Mouse (Mus musculus): Measurements from ENCODE around the gene Trex2.

The Trex2 gene

DNA sequence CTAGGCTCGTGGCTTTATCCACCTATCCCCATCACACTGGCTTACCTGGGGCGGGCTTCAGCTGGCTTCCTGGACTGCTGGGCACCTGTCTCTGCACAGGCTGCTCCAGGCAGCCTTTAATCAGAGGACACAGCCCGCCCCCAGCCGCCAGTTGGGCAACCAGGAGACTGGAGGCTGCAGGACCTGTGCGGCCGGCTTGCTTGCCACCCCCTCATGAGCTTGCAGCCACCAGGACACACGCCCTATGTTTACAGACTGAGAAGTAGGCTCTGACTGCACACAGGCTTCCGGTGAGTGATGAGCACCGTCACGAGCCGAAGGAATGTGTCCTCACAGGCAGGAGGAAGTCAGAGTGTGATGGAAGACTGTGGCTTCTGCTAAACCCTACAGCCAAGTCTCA lies at the start of gene Trex2:
Gene Trex2 (minus strand): TSS at position 93 of the 400 bp plus-strand sequence.
- DNase-seq = no peak

DNA sequence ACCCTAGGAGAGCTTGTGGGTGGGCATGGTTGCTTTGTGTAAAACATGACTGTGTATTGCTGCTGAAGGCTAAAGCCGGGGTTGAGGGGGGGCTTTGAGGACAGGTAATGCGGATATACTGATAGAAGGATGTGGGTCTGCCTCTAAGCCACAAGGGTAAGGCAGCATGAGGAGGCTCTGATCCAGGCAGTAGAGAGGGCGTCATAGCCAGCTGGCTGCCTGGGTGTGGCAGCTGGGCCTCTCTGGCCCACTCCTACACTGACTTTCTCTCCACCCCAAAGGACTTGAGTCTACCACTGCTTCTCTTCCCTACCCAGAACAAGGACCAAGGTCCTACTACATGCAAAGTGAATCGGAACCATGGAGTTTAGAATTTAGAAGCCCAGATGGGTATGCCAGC lies 49.7 kb upstream of the Trex2 start:
- DNase-seq = no peak

- DNase-seq = peak; percentile 51
Measured at GRCm38 (mm10) chrX:73484076-73484475, 48.9 kb upstream of the Trex2 start.

GRCm38 (mm10) chrX:73483484-73483810 lies 48.3 kb upstream of the Trex2 start, which contains the start of gene Bgn:
Gene Bgn, plus strand, starts transcription at chrX:73483602.
- DNase-seq = peak; percentile 69

DNA sequence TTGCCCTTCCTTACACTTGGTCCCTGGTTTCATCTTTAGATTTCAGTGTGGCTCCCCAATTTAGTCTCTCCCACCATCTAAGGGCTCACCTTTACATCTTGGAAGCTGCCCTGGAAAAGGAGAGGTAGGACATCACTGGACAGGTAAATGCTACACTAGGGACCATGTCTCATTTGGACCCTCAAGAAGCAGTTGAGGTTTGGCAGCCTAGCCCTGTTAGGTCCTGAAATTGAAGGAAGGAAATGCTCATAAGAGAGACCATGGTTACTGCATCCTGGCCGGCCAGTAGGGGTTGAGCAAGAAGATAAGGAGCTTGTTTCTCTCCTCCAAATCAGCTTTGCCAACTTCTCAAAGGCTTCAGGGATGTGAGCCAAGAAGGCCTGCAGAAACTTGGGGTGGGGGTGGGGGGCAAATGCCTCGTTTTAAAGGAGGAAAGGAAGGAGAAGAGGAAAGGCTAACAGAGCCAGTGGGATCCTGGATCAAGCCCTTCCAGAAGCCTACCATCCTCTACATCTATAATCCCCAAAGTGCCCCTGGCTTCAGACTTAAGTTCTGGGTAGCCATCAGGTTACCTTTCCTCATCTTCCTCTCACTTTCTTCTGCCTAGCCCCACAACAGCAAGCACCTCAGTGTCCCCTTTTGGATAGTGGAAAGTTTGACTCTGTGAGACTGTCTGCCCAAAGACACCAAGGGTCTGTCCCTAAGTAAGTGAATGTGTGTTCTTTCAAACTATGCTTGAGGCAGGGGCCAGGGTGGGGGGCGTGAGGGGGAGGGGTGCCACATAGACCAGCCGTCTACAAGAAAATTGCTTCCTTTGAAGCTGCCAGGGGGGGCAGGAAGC lies 47.7 kb upstream of the Trex2 start:
- DNase-seq = no peak

DNA sequence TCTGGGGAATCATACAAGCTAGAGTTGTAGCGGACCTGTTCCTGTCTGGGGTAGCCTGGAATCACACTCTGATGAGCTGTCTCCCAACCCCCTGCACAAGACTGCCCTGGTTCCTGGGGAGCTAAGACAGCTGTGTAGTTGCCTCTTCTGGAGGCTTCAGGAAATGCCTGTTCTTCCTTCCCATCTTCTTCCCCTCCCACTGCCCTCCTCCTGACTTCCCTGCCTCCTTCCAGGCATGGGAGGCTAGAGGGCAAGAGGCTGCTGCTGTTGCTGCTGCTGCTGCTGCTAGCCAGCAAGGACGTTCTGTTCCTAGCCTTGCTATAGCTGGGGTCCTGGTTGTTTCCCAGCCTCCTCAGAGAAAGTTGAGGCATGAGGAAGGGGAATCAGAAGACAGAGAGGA lies 45.2 kb upstream of the Trex2 start:
- peak; percentile 53 for DNase-seq

DNA sequence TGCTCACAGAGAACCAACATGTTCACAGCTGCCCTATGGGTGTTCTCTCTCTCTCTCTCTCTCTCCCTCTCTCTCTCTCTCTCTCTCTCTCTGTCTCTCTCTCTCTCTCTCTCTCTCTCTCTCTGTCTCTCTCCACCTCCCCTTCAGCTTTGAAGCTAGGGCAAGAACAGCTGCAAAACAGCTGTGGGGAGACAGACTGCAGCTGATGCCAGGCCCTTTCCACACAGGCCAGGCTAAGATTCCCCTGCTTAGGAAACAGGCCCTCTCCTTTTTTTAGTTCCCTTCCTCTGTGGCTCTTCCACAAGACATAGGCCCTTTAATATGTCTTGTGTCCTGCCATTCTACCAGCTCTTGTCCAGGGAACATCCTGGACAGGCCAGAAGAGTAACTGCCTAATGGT lies 44.5 kb upstream of the Trex2 start:
- DNase-seq = peak; percentile 66

- no peak for DNase-seq
Measured at GRCm38 (mm10) chrX:73477500-73477899, 42.4 kb upstream of the Trex2 start.

GRCm38 (mm10) chrX:73476621-73477020 lies 41.5 kb upstream of the Trex2 start:
- peak; percentile 82 for DNase-seq

DNA sequence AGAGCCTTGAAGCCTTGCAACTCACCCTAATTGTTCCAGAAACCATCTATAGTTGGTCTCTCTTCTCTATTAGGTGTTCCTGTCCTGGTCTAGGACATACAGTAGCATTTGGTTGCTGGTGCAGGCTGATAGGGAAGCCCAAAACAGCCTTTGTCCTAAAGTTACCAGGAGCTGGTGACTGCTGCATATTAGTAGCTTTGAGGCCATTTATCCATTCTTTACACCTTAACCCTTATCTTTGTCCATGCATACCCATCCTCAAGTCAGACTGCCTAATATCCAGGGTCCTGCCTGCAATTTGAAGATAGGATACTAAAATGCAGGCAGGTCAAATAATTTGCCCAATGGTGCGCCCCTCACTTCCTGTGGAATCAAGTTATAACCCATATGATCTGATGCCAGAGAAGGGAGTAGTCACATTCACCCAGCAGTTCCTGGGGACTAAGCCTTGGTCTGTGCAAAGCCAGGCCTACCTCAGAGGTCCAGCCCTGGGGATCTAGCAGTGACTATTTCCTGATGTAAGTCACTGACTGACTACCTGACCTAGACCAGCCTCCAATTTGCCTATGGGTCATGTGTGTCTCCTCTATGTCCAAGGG lies 40.6 kb upstream of the Trex2 start:
- DNase-seq = no peak

DNA sequence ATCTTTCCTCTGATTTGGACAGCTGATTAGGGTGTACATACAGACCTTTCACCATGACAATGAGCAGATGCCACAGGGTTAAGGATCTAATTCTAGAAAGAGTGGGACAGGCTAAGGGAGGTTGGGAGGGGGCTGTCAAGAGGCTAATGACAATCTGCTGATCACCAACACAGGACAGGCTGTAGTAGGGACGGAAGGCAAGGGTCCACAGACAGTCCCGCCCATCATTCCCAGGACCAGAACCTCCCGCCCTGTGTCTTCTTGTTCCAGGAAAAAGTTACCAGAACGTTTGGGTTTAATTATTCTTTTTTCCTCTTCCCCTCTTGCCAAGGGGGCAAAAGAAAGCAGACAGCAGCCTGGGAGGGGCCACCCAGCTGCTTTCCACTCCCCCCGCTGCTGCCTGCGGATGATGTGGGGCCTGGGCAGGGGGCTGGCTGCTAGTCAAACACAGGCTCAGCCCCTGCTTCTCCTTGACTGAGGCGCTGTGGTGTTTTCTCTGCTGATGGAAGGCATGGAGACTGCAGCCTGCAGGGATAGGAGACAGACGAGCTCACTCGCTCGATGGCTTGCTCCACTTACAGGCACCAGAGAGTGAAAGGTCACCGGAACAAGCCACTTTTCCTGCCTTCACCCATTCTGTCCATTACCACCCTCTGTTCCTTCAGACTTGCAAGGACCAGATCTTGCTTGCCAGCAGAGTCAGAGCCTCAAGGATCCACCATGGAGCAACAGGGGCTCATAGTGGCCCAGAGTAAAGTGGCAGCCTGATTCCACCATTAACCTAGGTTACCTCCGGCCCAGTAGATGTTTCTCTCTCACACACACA lies 39.4 kb upstream of the Trex2 start:
- peak; percentile 40 for DNase-seq

DNA sequence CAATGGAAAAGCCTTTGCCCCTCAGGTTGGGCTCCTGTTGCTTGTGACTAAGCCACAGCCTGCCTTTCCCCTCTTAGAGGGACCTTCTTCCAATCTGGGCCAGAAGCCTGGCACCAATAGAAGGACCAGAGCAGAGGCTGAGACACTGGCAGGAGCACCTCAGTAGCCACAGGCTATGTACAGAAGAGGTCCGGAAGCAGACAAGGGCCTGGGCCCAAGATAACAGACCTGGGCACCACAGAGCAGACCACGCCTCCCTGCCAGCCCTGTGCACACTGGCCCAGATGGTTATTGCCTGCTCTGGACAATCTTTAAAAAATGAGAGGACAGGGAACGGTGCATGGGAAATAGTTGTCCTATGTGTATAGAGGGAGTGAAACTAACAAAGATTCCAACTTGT lies 36.6 kb upstream of the Trex2 start:
- DNase-seq = no peak

DNA sequence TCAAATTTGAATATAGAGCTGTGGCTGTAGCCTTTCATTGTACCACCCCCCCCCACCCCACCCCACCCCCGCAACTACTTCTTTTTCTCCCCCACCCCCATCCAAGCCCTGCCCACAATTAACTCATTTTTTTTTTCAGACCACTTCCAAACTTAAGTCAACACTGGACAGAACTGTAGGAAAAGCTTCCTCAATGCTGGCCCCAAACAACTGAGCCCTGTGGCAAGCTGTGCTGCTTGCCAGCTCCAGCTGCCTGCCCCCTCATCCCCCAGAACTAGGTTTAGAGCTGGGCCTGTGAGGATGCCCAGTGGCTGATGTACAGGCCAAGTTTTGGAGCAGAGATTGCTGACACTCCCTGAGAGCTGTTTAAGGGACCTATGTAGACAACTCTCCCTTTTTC lies 33.6 kb upstream of the Trex2 start:
- DNase-seq = no peak

DNA sequence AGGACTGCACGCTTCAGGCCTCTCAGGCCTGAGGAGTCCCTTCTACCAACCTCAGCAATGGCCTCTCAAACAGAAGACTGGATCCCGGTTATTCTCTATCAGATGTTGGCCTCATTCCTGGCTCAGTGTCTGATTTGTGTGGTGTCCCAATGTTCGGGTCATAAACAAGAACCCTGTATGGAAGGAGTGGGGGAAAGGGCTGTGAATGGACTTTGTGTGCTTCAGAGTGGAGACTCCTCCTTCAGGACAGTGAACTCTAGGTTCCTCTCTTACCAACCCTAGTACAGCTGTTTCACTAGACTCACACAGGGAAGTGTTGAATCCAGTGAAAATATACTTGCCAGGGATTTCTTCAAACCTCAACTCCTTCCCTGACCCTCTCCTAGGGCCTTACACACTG lies 33.2 kb upstream of the Trex2 start:
- DNase-seq = no peak

- DNase-seq = peak; percentile 45
Measured at GRCm38 (mm10) chrX:73467446-73468241, 32.5 kb upstream of the Trex2 start.

- peak; percentile 49 for DNase-seq
Measured at GRCm38 (mm10) chrX:73465483-73466186, 30.5 kb upstream of the Trex2 start.

DNA sequence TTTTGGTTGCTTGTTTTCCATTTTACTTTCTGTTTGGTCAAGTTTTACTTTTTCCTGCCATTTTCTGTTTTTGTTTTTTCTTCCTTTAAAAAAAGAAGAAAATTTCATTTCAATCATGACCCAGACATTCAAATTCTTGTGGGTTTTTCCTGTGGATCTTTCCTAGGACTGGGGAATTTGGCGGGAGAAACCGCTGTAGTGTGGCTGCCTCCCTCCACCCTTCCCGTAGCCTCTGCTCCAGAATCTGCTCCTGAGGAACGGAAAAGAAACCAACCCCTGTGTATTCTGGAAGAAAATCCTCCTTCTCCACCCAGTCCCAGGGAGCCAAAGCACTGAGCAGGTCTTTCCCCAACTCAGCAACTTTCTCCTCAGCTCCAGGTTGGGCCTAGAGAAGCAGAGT lies 25.6 kb upstream of the Trex2 start:
- DNase-seq = no peak

GRCm38 (mm10) chrX:73458877-73459392 lies 23.8 kb upstream of the Trex2 start, which contains the start of gene Haus7:
Gene Haus7, minus strand, starts transcription at chrX:73459044.
- peak; percentile 93 for DNase-seq

DNA sequence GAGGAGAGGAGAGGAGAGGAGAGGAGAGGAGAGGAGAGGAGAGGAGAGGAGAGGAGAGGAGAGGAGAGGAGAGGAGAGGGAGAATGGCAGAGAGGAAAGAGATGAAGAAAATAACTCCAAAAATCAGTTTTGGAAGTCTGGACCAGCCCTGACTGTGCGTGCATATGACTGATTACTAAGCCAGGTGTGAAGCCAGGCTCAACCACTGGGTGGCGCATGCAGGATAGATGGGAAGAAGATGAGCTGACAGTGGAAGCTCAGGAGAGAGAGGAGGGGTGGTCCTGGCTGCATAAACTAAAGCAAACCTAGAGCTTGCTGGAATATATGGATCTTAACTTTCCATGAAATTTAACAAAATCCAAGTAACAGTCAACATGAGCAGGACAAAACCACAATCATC lies 16.8 kb upstream of the Trex2 start:
- DNase-seq = peak; percentile 82

GRCm38 (mm10) chrX:73441428-73441827 lies 6.3 kb upstream of the Trex2 start:
- no peak for DNase-seq

DNA sequence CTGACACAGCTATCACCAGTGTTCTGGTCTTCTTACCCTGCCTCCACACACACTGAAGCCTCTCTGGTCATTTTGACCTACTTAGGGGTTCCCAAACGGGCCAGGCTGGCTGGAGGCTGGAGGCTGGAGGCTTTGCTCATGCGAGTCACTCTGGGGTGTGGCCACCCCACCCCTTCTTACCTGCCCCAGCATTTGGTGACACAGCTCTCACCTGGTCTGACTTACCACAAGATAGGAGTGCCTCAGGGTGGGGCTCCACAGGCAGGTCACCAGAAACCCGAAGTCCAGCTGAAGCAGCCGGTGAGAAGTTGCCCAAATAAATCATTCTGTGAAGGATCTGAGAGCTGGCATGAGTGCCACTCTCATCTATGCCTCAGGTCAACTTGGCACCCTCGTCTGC lies 2.3 kb downstream of the Trex2 start:
- DNase-seq = no peak

DNA sequence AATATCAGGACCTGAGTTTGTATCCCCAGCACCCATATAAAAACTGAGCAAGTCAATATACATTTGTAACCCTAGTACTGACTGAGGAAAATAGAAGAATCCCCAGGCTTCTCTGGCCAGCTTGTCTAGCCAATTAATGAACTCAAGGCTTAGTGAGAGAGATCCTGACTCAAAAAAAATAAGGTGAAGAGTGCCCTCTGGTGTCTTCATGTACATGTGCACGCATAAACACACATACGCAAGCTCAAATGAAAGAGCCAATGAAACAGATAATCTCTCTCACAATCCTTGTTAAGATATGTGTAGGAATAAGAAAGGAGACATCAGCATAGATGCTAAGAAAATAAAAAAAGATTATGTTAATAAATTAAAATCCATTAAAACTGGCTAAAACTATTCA lies 5.1 kb downstream of the Trex2 start:
- no peak for DNase-seq

Measured in kidney, postnatal 10 days (tissue).